Mouse (Mus musculus) ES-E14 (cell line): Measurements from ENCODE around the gene Padi3.

Experiments used
- CHD2 ChIP-seq: IDR thresholded peaks from 2 replicates; pipeline ENCODE4 v1.6.1; 2014; ENCODE audit warnings: mild to moderate bottlenecking, low read depth, low read length, inconsistent platforms
- MAFK ChIP-seq: IDR thresholded peaks from 2 replicates; pipeline ENCODE4 v1.6.1; 2014; ENCODE audit warnings: mild to moderate bottlenecking, low read depth, low read length, inconsistent platforms; ENCODE audit not compliant: insufficient read depth
- ZC3H11A ChIP-seq: IDR thresholded peaks from 2 replicates; pipeline ENCODE4 v1.6.1; 2012; ENCODE audit warnings: low read depth, mild to moderate bottlenecking, inconsistent platforms, low read length, borderline replicate concordance
- ZNF384 ChIP-seq: IDR thresholded peaks from 2 replicates; pipeline ENCODE4 v1.6.1; 2012; ENCODE audit warnings: low read depth, low read length, inconsistent platforms

DNA sequence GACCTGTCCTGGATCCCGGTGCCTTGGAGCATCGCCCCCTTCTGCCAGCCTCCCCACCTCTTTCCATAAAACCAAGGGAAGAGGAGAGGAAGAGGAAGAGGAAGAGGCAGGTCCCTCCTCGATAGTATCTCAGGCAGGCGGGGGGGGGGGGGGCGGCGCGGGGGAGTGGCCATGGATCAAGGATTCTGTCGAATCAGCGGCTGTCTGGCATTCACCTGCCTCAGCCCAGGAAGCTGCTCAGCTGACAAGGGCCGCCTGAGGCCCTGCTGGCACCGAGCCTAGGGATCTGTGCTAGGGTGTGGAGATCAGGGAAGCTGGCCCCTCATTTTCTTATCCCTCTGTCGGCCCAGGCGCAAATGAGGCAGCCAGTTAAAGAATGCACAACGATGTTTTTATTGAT lies 2.2 kb upstream of the Padi3 start:
- no peak for TF ChIP-seq CHD2
- no peak for TF ChIP-seq ZNF384
- TF ChIP-seq MAFK, result no peak
- no peak for TF ChIP-seq ZC3H11A
